Mouse (Mus musculus): ENCODE results near the gene Zfp551. TPM values are rescaled to one million over a fixed set of nuclear protein-coding genes. Genes with fewer than 3 reads are reported as not detected.

The Zfp551 gene
- polyA plus RNA-seq (2012; rRNA removed) (3.3 TPM in 2 replicates), polyA plus RNA-seq (2014; fragmentation: Nextera tagmentation; extraction: Ambion mirVana) (5.3 and 6.6 TPM in 2 replicates)

- peak; percentile 90 for ATAC-seq (ENCODE audit: low FRiP score, low read depth)
- WGBS: 1% methylated on average over 27 of the region's 27 CpGs
- H3K27ac ChIP-seq (replicated peaks; ENCODE audit: low read depth, low read length): peak within 1 kb of the TSS; percentile 74
These were observed at the start of gene Zfp551 for GRCm38 (mm10) chr7:12422245-12422849. TSS of gene Zfp551 (minus strand) at chr7:12422751.

GRCm38 (mm10) chr7:12422855-12423254, 304 bp upstream of the Zfp551 start:
- H3K27ac ChIP-seq (replicated peaks; ENCODE audit: low read depth, low read length): no peak overlapping the region
- no peak for ATAC-seq (ENCODE audit: low FRiP score, low read depth)

More at GRCm38 (mm10) chr7:12422245-12422849, at the start of gene Zfp551:
- H3K9ac ChIP-seq (ENCODE audit: low read depth, low read length, severe bottlenecking): peak within 1 kb of the TSS; percentile 94
- no peaks in the 10 kb centered on the region for H3K9me3 ChIP-seq (ENCODE audit: control insufficient read depth, low read length)
- H3K27me3 ChIP-seq (ENCODE audit: control insufficient read depth, insufficient read depth, low read length): no peaks in the 10 kb centered on the region
- H3K4me1 ChIP-seq (ENCODE audit: control insufficient read depth, insufficient read depth, low read length): peaks cover 3% of the 10 kb centered on the region; the same call in 1 of the 2 replicates
- peak within 1 kb of the TSS; percentile 68 for H3K4me3 ChIP-seq (replicated peaks; ENCODE audit: low read length)
- peak; percentile 59 for DNase-seq (ENCODE audit: low spot score)
- TF ChIP-seq POLR2A (IDR thresholded peaks at IDR 0.05; ENCODE audit: borderline replicate concordance, extremely low read depth, insufficient read depth, insufficient read length): no peak
- H3K4me2 ChIP-seq (replicated peaks; ENCODE audit: low read depth, low read length, severe bottlenecking): peak within 1 kb of the TSS; percentile 54
- peaks cover 12% of the 10 kb centered on the region for H3K36me3 ChIP-seq (ENCODE audit: control insufficient read depth, insufficient read depth, low read length)

GRCm38 (mm10) chr7:12421741-12422140, 810 bp downstream of the Zfp551 start:
- DNase-seq (ENCODE audit: low spot score) (no peak), ATAC-seq (ENCODE audit: low FRiP score, low read depth) (peak; percentile 11; the same call in 1 of the 2 replicates)
- Histone ChIP-seq H3K4me1 (ENCODE audit: control insufficient read depth, insufficient read depth, low read length) (peaks cover 3% of the 10 kb centered on the region; the same call in 1 of the 2 replicates), H3K4me2 (replicated peaks; ENCODE audit: low read depth, low read length, severe bottlenecking) (peak overlapping the region; percentile 54), H3K4me3 (replicated peaks; ENCODE audit: low read length) (peak overlapping the region; percentile 68), H3K27me3 (ENCODE audit: control insufficient read depth, insufficient read depth, low read length) (no peaks in the 10 kb centered on the region), H3K36me3 (ENCODE audit: control insufficient read depth, insufficient read depth, low read length) (peaks cover 18% of the 10 kb centered on the region), H3K9me3 (ENCODE audit: control insufficient read depth, low read length) (no peaks in the 10 kb centered on the region), H3K27ac (replicated peaks; ENCODE audit: low read depth, low read length) (peak overlapping the region; percentile 74), H3K9ac (ENCODE audit: low read depth, low read length, severe bottlenecking) (peak overlapping the region; percentile 94)
- no peak for TF ChIP-seq POLR2A (IDR thresholded peaks at IDR 0.05; ENCODE audit: borderline replicate concordance, extremely low read depth, insufficient read depth, insufficient read length)
- 56% methylated on average over 5 of the region's 5 CpGs for WGBS

More at GRCm38 (mm10) chr7:12422855-12423254, 304 bp upstream of the Zfp551 start:
- H3K4me3 ChIP-seq (replicated peaks; ENCODE audit: low read length): peak overlapping the region; percentile 68
- no peak overlapping the region for H3K9ac ChIP-seq (ENCODE audit: low read depth, low read length, severe bottlenecking)
- H3K27me3 ChIP-seq (ENCODE audit: control insufficient read depth, insufficient read depth, low read length): no peaks in the 10 kb centered on the region
- no peak for TF ChIP-seq POLR2A (IDR thresholded peaks at IDR 0.05; ENCODE audit: borderline replicate concordance, extremely low read depth, insufficient read depth, insufficient read length)
- no peak for DNase-seq (ENCODE audit: low spot score)
- no peaks in the 10 kb centered on the region for H3K9me3 ChIP-seq (ENCODE audit: control insufficient read depth, low read length)
- H3K4me2 ChIP-seq (replicated peaks; ENCODE audit: low read depth, low read length, severe bottlenecking): no peak overlapping the region
- peaks cover 3% of the 10 kb centered on the region; the same call in 1 of the 2 replicates for H3K4me1 ChIP-seq (ENCODE audit: control insufficient read depth, insufficient read depth, low read length)
- 59% methylated on average over 3 of the region's 3 CpGs for WGBS
- H3K36me3 ChIP-seq (ENCODE audit: control insufficient read depth, insufficient read depth, low read length): peaks cover 12% of the 10 kb centered on the region

GRCm38 (mm10) chr7:12369173-12369572, 53.4 kb downstream of the Zfp551 start, which contains the start of gene Vmn1r84:
TSS of gene Vmn1r84 (minus strand) at chr7:12369273.
- Histone ChIP-seq H3K4me2 (replicated peaks; ENCODE audit: low read depth, low read length, severe bottlenecking) (no peak within 1 kb of the TSS), H3K4me1 (ENCODE audit: control insufficient read depth, insufficient read depth, low read length) (no peaks in the 10 kb centered on the region), H3K9ac (ENCODE audit: low read depth, low read length, severe bottlenecking) (no peak within 1 kb of the TSS), H3K27me3 (ENCODE audit: control insufficient read depth, insufficient read depth, low read length) (no peaks in the 10 kb centered on the region), H3K27ac (replicated peaks; ENCODE audit: low read depth, low read length) (no peak within 1 kb of the TSS), H3K36me3 (ENCODE audit: control insufficient read depth, insufficient read depth, low read length) (no peaks in the 10 kb centered on the region), H3K4me3 (replicated peaks; ENCODE audit: low read length) (no peak within 1 kb of the TSS), H3K9me3 (ENCODE audit: control insufficient read depth, low read length) (no peaks in the 10 kb centered on the region)
- DNase-seq (ENCODE audit: low spot score) (no peak), ATAC-seq (ENCODE audit: low FRiP score, low read depth) (no peak)
- no peak for TF ChIP-seq POLR2A (IDR thresholded peaks at IDR 0.05; ENCODE audit: borderline replicate concordance, extremely low read depth, insufficient read depth, insufficient read length)
- 68% methylated on average over 1 of the region's 1 CpGs for WGBS

Other genes starting within 250 kb of the Zfp551 start
- not detected in 2 replicates for gene Vmn1r80, start 233.5 kb downstream of the Zfp551 start, polyA plus RNA-seq (2012; rRNA removed)
- gene Vmn1r80, start 233.5 kb downstream of the Zfp551 start, polyA plus RNA-seq (2014; fragmentation: Nextera tagmentation; extraction: Ambion mirVana): not detected in 2 replicates
- not detected in 2 replicates for gene Vmn1r81, start 154.5 kb downstream of the Zfp551 start, polyA plus RNA-seq (2012; rRNA removed)
- gene Vmn1r81, start 154.5 kb downstream of the Zfp551 start, polyA plus RNA-seq (2014; fragmentation: Nextera tagmentation; extraction: Ambion mirVana): not detected in 2 replicates
- gene Vmn1r82, start 122.3 kb downstream of the Zfp551 start, polyA plus RNA-seq (2012; rRNA removed): not detected in 2 replicates
- gene Vmn1r82, start 122.3 kb downstream of the Zfp551 start, polyA plus RNA-seq (2014; fragmentation: Nextera tagmentation; extraction: Ambion mirVana): not detected in 2 replicates
- not detected in 2 replicates for gene Vmn1r83, start 93.3 kb downstream of the Zfp551 start, polyA plus RNA-seq (2012; rRNA removed)
- 0.10 TPM in 1 of 2 replicates, not detected in the other for gene Vmn1r83, start 93.3 kb downstream of the Zfp551 start, polyA plus RNA-seq (2014; fragmentation: Nextera tagmentation; extraction: Ambion mirVana)
- 0.03 and 0.04 TPM in 2 replicates for gene Vmn1r84, start 53.5 kb downstream of the Zfp551 start, polyA plus RNA-seq (2012; rRNA removed)
- gene Vmn1r84, start 53.5 kb downstream of the Zfp551 start, polyA plus RNA-seq (2014; fragmentation: Nextera tagmentation; extraction: Ambion mirVana): not detected in 2 replicates
- 9.6 and 12.3 TPM in 2 replicates for gene Zfp606, start 55.5 kb upstream of the Zfp551 start, polyA plus RNA-seq (2012; rRNA removed)
- gene Zfp606, start 55.5 kb upstream of the Zfp551 start, polyA plus RNA-seq (2014; fragmentation: Nextera tagmentation; extraction: Ambion mirVana): 23.5 and 27.9 TPM in 2 replicates
- gene 2900092C05Rik, start 89.8 kb upstream of the Zfp551 start, polyA plus RNA-seq (2012; rRNA removed): not detected in 2 replicates
- not detected in 2 replicates for gene 2900092C05Rik, start 89.8 kb upstream of the Zfp551 start, polyA plus RNA-seq (2014; fragmentation: Nextera tagmentation; extraction: Ambion mirVana)
- gene Vmn2r53, start 186.0 kb upstream of the Zfp551 start, polyA plus RNA-seq (2012; rRNA removed): not detected in 2 replicates
- 0.01 TPM in 1 of 2 replicates, not detected in the other for gene Vmn2r53, start 186.0 kb upstream of the Zfp551 start, polyA plus RNA-seq (2014; fragmentation: Nextera tagmentation; extraction: Ambion mirVana)
- not detected in 2 replicates for gene Vmn2r54, start 217.6 kb upstream of the Zfp551 start, polyA plus RNA-seq (2012; rRNA removed)
- not detected in 2 replicates for gene Vmn2r54, start 217.6 kb upstream of the Zfp551 start, polyA plus RNA-seq (2014; fragmentation: Nextera tagmentation; extraction: Ambion mirVana)